Mouse (Mus musculus) embryonic fibroblast, embryonic 13.5 days (primary cell): Measurements from ENCODE around the gene Tmem88.

ENCODE experiments used
- CTCF ChIP-seq: IDR thresholded peaks from 2 replicates; pipeline ENCODE4 v1.5.1; 2011; ENCODE audit warnings: mild to moderate bottlenecking, control low read depth, low read length, moderate library complexity, borderline replicate concordance; ENCODE audit not compliant: insufficient read depth
- POLR2A ChIP-seq: IDR thresholded peaks from 2 replicates; pipeline ENCODE4 v1.6.1; 2011; ENCODE audit warnings: low read depth, mild to moderate bottlenecking, control low read depth, low read length, moderate library complexity

- TF ChIP-seq CTCF (no peak), POLR2A (no peak)
Measured at GRCm38 (mm10) chr11:69381356-69381755, 16.7 kb downstream of the Tmem88 start.
